In genomic region chr7:143830399-143830798, GRCm38 (mm10) we compare ENCODE assay signal across 8 mouse cellular contexts. TPM values are rescaled to one million over a fixed set of nuclear protein-coding genes. Genes with fewer than 3 reads are reported as not detected.
DNase-seq lines count a peak whose midpoint lies in the region; ATAC-seq and TF ChIP-seq lines count a peak whose summit lies in the region.

No protein-coding gene starts in this region.

- no peaks in the 10 kb centered on the region for H3K36me3 ChIP-seq in heart, embryonic 13.5 days
- H3K36me3 ChIP-seq in hindbrain, embryonic 11.5 days (ENCODE audit: control insufficient read depth, insufficient read depth, low read length): no peaks in the 10 kb centered on the region
- H3K36me3 ChIP-seq in midbrain, embryonic 11.5 days (ENCODE audit: control insufficient read depth, insufficient read depth, low read length): no peaks in the 10 kb centered on the region

- H3K27ac ChIP-seq in heart, embryonic 13.5 days (replicated peaks): peak overlapping the region; percentile 50
- H3K27ac ChIP-seq in bone marrow macrophage, adult 2 months (ENCODE audit: insufficient read depth, low read depth, low read length): 0 out of 2 replicates have a peak overlapping the region, but pooled peaks have one; percentile 6
- H3K27ac ChIP-seq in hindbrain, embryonic 11.5 days (ENCODE audit: low read depth, low read length): peak overlapping the region; percentile 62; the same call in 1 of the 2 replicates
- no peak overlapping the region for H3K27ac ChIP-seq in midbrain, embryonic 11.5 days (ENCODE audit: low read depth, low read length)

- H3K27me3 ChIP-seq in heart, embryonic 13.5 days (replicated peaks): no peaks in the 10 kb centered on the region
- H3K27me3 ChIP-seq in hindbrain, embryonic 11.5 days (ENCODE audit: control insufficient read depth, insufficient read depth, low read length): no peaks in the 10 kb centered on the region
- H3K27me3 ChIP-seq in midbrain, embryonic 11.5 days (ENCODE audit: control insufficient read depth, insufficient read depth, low read length): no peaks in the 10 kb centered on the region

- TF ChIP-seq CTCF in bone marrow macrophage, adult 2 months (IDR thresholded peaks at IDR 0.05; ENCODE audit: low read depth, low read length): no peak

- intact Hi-C loops in heart, postnatal 25 days (cut with DNase I): loop anchor here (10.0 kb wide), 1 partner anchor 244 kb away; no protein-coding TSS in a partner anchor
- intact Hi-C loops in gastrocnemius, postnatal 14 days (cut with DNase I; ENCODE audit: low total_unique reads): no loop called here

- TF ChIP-seq POLR2A in bone marrow macrophage, adult 2 months (IDR thresholded peaks at IDR 0.05; ENCODE audit: borderline replicate concordance, low read depth, low read length): no peak

- H3K4me2 ChIP-seq in heart, embryonic 13.5 days: peak overlapping the region; percentile 91
- peak overlapping the region; percentile 85 for H3K4me2 ChIP-seq in hindbrain, embryonic 11.5 days (replicated peaks; ENCODE audit: low read depth, low read length)
- H3K4me2 ChIP-seq in midbrain, embryonic 11.5 days: peak overlapping the region; percentile 95

- H3K9ac ChIP-seq in heart, embryonic 13.5 days: peak overlapping the region; percentile 90
- H3K9ac ChIP-seq in hindbrain, embryonic 11.5 days (ENCODE audit: low read depth, low read length): peak overlapping the region; percentile 85
- peak overlapping the region; percentile 79 for H3K9ac ChIP-seq in midbrain, embryonic 11.5 days (ENCODE audit: low read length)

- peak overlapping the region; percentile 76 for H3K4me3 ChIP-seq in heart, embryonic 13.5 days
- peak overlapping the region; percentile 71 for H3K4me3 ChIP-seq in bone marrow macrophage, adult 2 months (ENCODE audit: insufficient read depth, low read length)
- peak overlapping the region; percentile 58 for H3K4me3 ChIP-seq in hindbrain, embryonic 11.5 days (ENCODE audit: low read depth, low read length)
- peak overlapping the region; percentile 61 for H3K4me3 ChIP-seq in midbrain, embryonic 11.5 days (ENCODE audit: low read depth, low read length)

- DNase-seq in heart, postnatal 25 days (ENCODE audit: low spot score): no peak
- no peak for DNase-seq in hindbrain, embryonic 11.5 days (ENCODE audit: low spot score)
- DNase-seq in midbrain, embryonic 11.5 days (ENCODE audit: low spot score, missing footprints): no peak
- no peak for DNase-seq in gastrocnemius, postnatal 4 days (ENCODE audit: low spot score in 2 of 2)
- DNase-seq in embryo, embryonic 10.5 days (ENCODE audit: low spot score): no peak
- no peak for DNase-seq in gastrocnemius, postnatal 14 days

- no peaks in the 10 kb centered on the region for H3K9me3 ChIP-seq in heart, embryonic 13.5 days
- no peaks in the 10 kb centered on the region for H3K9me3 ChIP-seq in hindbrain, embryonic 11.5 days (ENCODE audit: control insufficient read depth, low read length)
- H3K9me3 ChIP-seq in midbrain, embryonic 11.5 days (ENCODE audit: control insufficient read depth, low read length): no peaks in the 10 kb centered on the region

- peaks cover 35% of the 10 kb centered on the region for H3K4me1 ChIP-seq in heart, embryonic 13.5 days
- H3K4me1 ChIP-seq in bone marrow macrophage, adult 2 months (ENCODE audit: control insufficient read depth, insufficient read depth, low read length): peaks cover 23% of the 10 kb centered on the region
- no peaks in the 10 kb centered on the region for H3K4me1 ChIP-seq in hindbrain, embryonic 11.5 days (replicated peaks; ENCODE audit: control insufficient read depth, insufficient read depth, low read length)
- H3K4me1 ChIP-seq in midbrain, embryonic 11.5 days (ENCODE audit: control insufficient read depth, insufficient read depth, low read length): peaks cover 12% of the 10 kb centered on the region; the same call in 1 of the 2 replicates

- 20% methylated on average over 6 of the region's 6 CpGs for WGBS in heart, embryonic 13.5 days
- WGBS in hindbrain, embryonic 11.5 days: 16% methylated on average over 6 of the region's 6 CpGs
- WGBS in midbrain, embryonic 11.5 days: 7% methylated on average over 6 of the region's 6 CpGs

- ATAC-seq in heart, embryonic 13.5 days (ENCODE audit: extremely low read depth, insufficient number of reproducible peaks, low FRiP score, low TSS enrichment): no peak
- ATAC-seq in hindbrain, embryonic 11.5 days (ENCODE audit: low FRiP score): peak; percentile 13
- peak; percentile 36 for ATAC-seq in midbrain, embryonic 11.5 days (ENCODE audit: low FRiP score)

RNA-seq across cellular contexts. Expression of gene Dhcr7, which starts 7.5 kb away (rescaled TPM):
- polyA plus RNA-seq in heart, embryonic 13.5 days (2015; fragmentation: Nextera tagmentation; extraction: Ambion mirVana): 24.5 and 25.6 TPM in 2 replicates
- 1 to 10 TPM; 5.8 to 6.7 TPM for total RNA-seq in heart, postnatal 25 days (2021)
- polyA plus RNA-seq in bone marrow macrophage, adult 2 months (2012; ENCODE audit: insufficient read depth, insufficient read length, missing spikeins): 20.5 and 21.8 TPM in 2 replicates
- polyA plus RNA-seq in hindbrain, embryonic 11.5 days (2014; fragmentation: Nextera tagmentation; extraction: Ambion mirVana): 85.7 and 88.4 TPM in 2 replicates
- polyA plus RNA-seq in midbrain, embryonic 11.5 days (2014; fragmentation: Nextera tagmentation; extraction: Ambion mirVana): 88.7 and 89.8 TPM in 2 replicates
- total RNA-seq in gastrocnemius, postnatal 4 days (2021): 10 to 100 TPM; 16.7 to 18.6 TPM
- total RNA-seq in gastrocnemius, postnatal 14 days (2021): 1 to 10 TPM; 5.8 to 8.8 TPM

RNA-seq across cellular contexts. Expression of gene Nadsyn1, which starts 7.8 kb away (rescaled TPM):
- 6.4 and 6.5 TPM in 2 replicates for polyA plus RNA-seq in heart, embryonic 13.5 days (2015; fragmentation: Nextera tagmentation; extraction: Ambion mirVana)
- 1 to 10 TPM; 4.8 to 5.5 TPM for total RNA-seq in heart, postnatal 25 days (2021)
- polyA plus RNA-seq in bone marrow macrophage, adult 2 months (2012; ENCODE audit: insufficient read depth, insufficient read length, missing spikeins): 8.5 and 10.2 TPM in 2 replicates
- 6.0 and 8.8 TPM in 2 replicates for polyA plus RNA-seq in hindbrain, embryonic 11.5 days (2014; fragmentation: Nextera tagmentation; extraction: Ambion mirVana)
- polyA plus RNA-seq in midbrain, embryonic 11.5 days (2014; fragmentation: Nextera tagmentation; extraction: Ambion mirVana): 7.9 and 8.3 TPM in 2 replicates
- 1 to 10 TPM; 5.1 to 5.9 TPM for total RNA-seq in gastrocnemius, postnatal 4 days (2021)
- 1 to 10 TPM; 3.6 to 3.9 TPM for total RNA-seq in gastrocnemius, postnatal 14 days (2021)

RNA-seq across cellular contexts. Expression of gene Gm498, which starts 36.2 kb away (rescaled TPM):
- not detected in 2 replicates for polyA plus RNA-seq in heart, embryonic 13.5 days (2015; fragmentation: Nextera tagmentation; extraction: Ambion mirVana)
- total RNA-seq in heart, postnatal 25 days (2021): not detected
- polyA plus RNA-seq in bone marrow macrophage, adult 2 months (2012; ENCODE audit: insufficient read depth, insufficient read length, missing spikeins): not detected in 2 replicates
- polyA plus RNA-seq in hindbrain, embryonic 11.5 days (2014; fragmentation: Nextera tagmentation; extraction: Ambion mirVana): not detected in 2 replicates
- polyA plus RNA-seq in midbrain, embryonic 11.5 days (2014; fragmentation: Nextera tagmentation; extraction: Ambion mirVana): not detected in 2 replicates
- total RNA-seq in gastrocnemius, postnatal 4 days (2021): not detected
- not detected for total RNA-seq in gastrocnemius, postnatal 14 days (2021)

RNA-seq across cellular contexts. Expression of gene Mrgpre, which starts 46.1 kb away (rescaled TPM):
- polyA plus RNA-seq in heart, embryonic 13.5 days (2015; fragmentation: Nextera tagmentation; extraction: Ambion mirVana): 1.8 and 1.9 TPM in 2 replicates
- total RNA-seq in heart, postnatal 25 days (2021): 1 to 10 TPM; 1.0 to 1.3 TPM
- 0.35 and 0.39 TPM in 2 replicates for polyA plus RNA-seq in bone marrow macrophage, adult 2 months (2012; ENCODE audit: insufficient read depth, insufficient read length, missing spikeins)
- 3.0 and 3.2 TPM in 2 replicates for polyA plus RNA-seq in hindbrain, embryonic 11.5 days (2014; fragmentation: Nextera tagmentation; extraction: Ambion mirVana)
- 2.7 and 3.7 TPM in 2 replicates for polyA plus RNA-seq in midbrain, embryonic 11.5 days (2014; fragmentation: Nextera tagmentation; extraction: Ambion mirVana)
- 1 to 10 TPM; 1.7 to 2.7 TPM for total RNA-seq in gastrocnemius, postnatal 4 days (2021)
- total RNA-seq in gastrocnemius, postnatal 14 days (2021): 1 to 10 TPM; 1.0 to 1.1 TPM
